ENCODE assay signal across 8 mouse cellular contexts in the genomic region with DNA sequence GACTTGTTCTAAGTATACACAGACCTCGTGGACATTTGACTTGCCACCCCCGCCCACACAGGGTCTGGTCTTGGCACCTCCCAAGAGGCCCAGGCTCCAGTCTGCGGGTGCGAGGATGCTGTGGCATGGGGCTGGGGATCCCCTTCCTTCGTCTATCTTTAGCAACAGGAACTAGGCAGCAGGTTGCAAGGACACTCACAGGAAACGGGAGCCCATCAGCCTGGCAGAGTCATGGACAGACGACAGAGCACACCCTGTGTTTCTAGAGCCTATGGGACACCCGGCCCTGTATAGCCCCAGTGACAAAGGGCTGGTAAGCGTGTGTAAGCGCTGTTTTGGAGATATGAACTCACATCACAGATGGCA. TPM values are rescaled to one million over a fixed set of nuclear protein-coding genes. Genes with fewer than 3 reads are reported as not detected.
A peak's percentile ranks its signal among the peaks of the same experiment; 100 is the strongest.
DNase-seq lines count a peak whose midpoint lies in the region; ATAC-seq and TF ChIP-seq lines count a peak whose summit lies in the region.

No protein-coding gene starts in this region.

- TF ChIP-seq EP300 in lung, postnatal 0 days (IDR thresholded peaks at IDR 0.05) = peak; percentile 40; the same call in 1 of the 2 replicates

- H3K4me1 ChIP-seq in embryonic facial prominence, embryonic 12.5 days = peaks cover 26% of the 10 kb centered on the region
- peaks cover 49% of the 10 kb centered on the region for H3K4me1 ChIP-seq in embryonic facial prominence, embryonic 10.5 days
- H3K4me1 ChIP-seq in heart, embryonic 12.5 days (replicated peaks) = peaks cover 82% of the 10 kb centered on the region
- H3K4me1 ChIP-seq in lung, postnatal 0 days (ENCODE audit: insufficient read depth, low read depth, low read length) = peaks cover 32% of the 10 kb centered on the region

- H3K27ac ChIP-seq in embryonic facial prominence, embryonic 12.5 days = peak overlapping the region; percentile 3; the same call in 1 of the 2 replicates
- no peak overlapping the region for H3K27ac ChIP-seq in embryonic facial prominence, embryonic 10.5 days (replicated peaks)
- peak overlapping the region; percentile 46; the same call in 1 of the 2 replicates for H3K27ac ChIP-seq in heart, embryonic 12.5 days (ENCODE audit: poor library complexity, severe bottlenecking)
- peak overlapping the region; percentile 69 for H3K27ac ChIP-seq in lung, postnatal 0 days (ENCODE audit: low read length)

- H3K36me3 ChIP-seq in embryonic facial prominence, embryonic 12.5 days = peaks cover 80% of the 10 kb centered on the region
- H3K36me3 ChIP-seq in embryonic facial prominence, embryonic 10.5 days (replicated peaks) = peaks cover 88% of the 10 kb centered on the region
- peaks cover 60% of the 10 kb centered on the region for H3K36me3 ChIP-seq in heart, embryonic 12.5 days
- H3K36me3 ChIP-seq in lung, postnatal 0 days (ENCODE audit: insufficient read depth, low read length) = peaks cover 28% of the 10 kb centered on the region

- no peak overlapping the region for H3K9ac ChIP-seq in embryonic facial prominence, embryonic 12.5 days
- no peak overlapping the region for H3K9ac ChIP-seq in heart, embryonic 12.5 days
- H3K9ac ChIP-seq in lung, postnatal 0 days (replicated peaks; ENCODE audit: low read depth) = no peak overlapping the region

- H3K4me3 ChIP-seq in embryonic facial prominence, embryonic 12.5 days = no peak overlapping the region
- no peak overlapping the region for H3K4me3 ChIP-seq in embryonic facial prominence, embryonic 10.5 days
- H3K4me3 ChIP-seq in heart, embryonic 12.5 days = no peak overlapping the region
- H3K4me3 ChIP-seq in lung, postnatal 0 days (ENCODE audit: low read depth, low read length) = no peak overlapping the region

- no peak overlapping the region for H3K4me2 ChIP-seq in embryonic facial prominence, embryonic 12.5 days (replicated peaks)
- no peak overlapping the region for H3K4me2 ChIP-seq in heart, embryonic 12.5 days
- no peak overlapping the region for H3K4me2 ChIP-seq in lung, postnatal 0 days (replicated peaks; ENCODE audit: low read depth, low read length)

- H3K9me3 ChIP-seq in embryonic facial prominence, embryonic 12.5 days = no peaks in the 10 kb centered on the region
- H3K9me3 ChIP-seq in embryonic facial prominence, embryonic 10.5 days = no peaks in the 10 kb centered on the region
- H3K9me3 ChIP-seq in heart, embryonic 12.5 days (replicated peaks) = no peaks in the 10 kb centered on the region
- H3K9me3 ChIP-seq in lung, postnatal 0 days (ENCODE audit: low read length) = no peaks in the 10 kb centered on the region

- DNase-seq in embryonic facial prominence, embryonic 10.5 days (ENCODE audit: low spot score) = no peak
- peak; percentile 71 to 76 for DNase-seq in B cell, adult 2 months
- DNase-seq in lung, postnatal 0 days (ENCODE audit: low spot score) = no peak
- no peak for DNase-seq in urinary bladder, postnatal 25 days (ENCODE audit: low spot score)
- DNase-seq in kidney, adult 18-20 months = no peak
- no peak for DNase-seq in cerebellum, adult 11-12 months

- H3K27me3 ChIP-seq in embryonic facial prominence, embryonic 12.5 days = no peaks in the 10 kb centered on the region
- H3K27me3 ChIP-seq in embryonic facial prominence, embryonic 10.5 days (replicated peaks; ENCODE audit: low read depth, poor library complexity, severe bottlenecking) = no peaks in the 10 kb centered on the region
- no peaks in the 10 kb centered on the region for H3K27me3 ChIP-seq in heart, embryonic 12.5 days (replicated peaks)
- no peaks in the 10 kb centered on the region for H3K27me3 ChIP-seq in lung, postnatal 0 days (replicated peaks; ENCODE audit: insufficient read depth, low read length)

- 81% methylated on average over 10 of the region's 10 CpGs for WGBS in embryonic facial prominence, embryonic 12.5 days
- WGBS in embryonic facial prominence, embryonic 10.5 days = 79% methylated on average over 10 of the region's 10 CpGs
- WGBS in heart, embryonic 12.5 days = 33% methylated on average over 10 of the region's 10 CpGs
- WGBS in lung, postnatal 0 days = 47% methylated on average over 10 of the region's 10 CpGs

- no peak for TF ChIP-seq CTCF in lung, postnatal 0 days (IDR thresholded peaks at IDR 0.05)

- ATAC-seq in embryonic facial prominence, embryonic 12.5 days (ENCODE audit: insufficient number of reproducible peaks, insufficient read depth, low FRiP score, low TSS enrichment) = no peak
- ATAC-seq in heart, embryonic 12.5 days (ENCODE audit: insufficient number of reproducible peaks, low FRiP score) = 0 out of 2 replicates have a peak, but pooled peaks have one; percentile 3
- peak; percentile 37 for ATAC-seq in lung, postnatal 0 days

RNA-seq across cellular contexts. Expression of a gene that starts 49.2 kb away (rescaled TPM):
- polyA plus RNA-seq in embryonic facial prominence, embryonic 12.5 days (2016; fragmentation: Nextera tagmentation; extraction: Ambion mirVana) = 27.7 and 28.6 TPM in 2 replicates
- polyA plus RNA-seq in embryonic facial prominence, embryonic 10.5 days (2016; fragmentation: Nextera tagmentation; extraction: Ambion mirVana) = 5.1 and 6.9 TPM in 2 replicates
- 1.2 and 1.6 TPM in 2 replicates for polyA plus RNA-seq in heart, embryonic 12.5 days (2016; fragmentation: Nextera tagmentation; extraction: Ambion mirVana)
- 15.6 and 17.1 TPM in 2 replicates for polyA plus RNA-seq in lung, postnatal 0 days (2015; fragmentation: Nextera tagmentation; extraction: Ambion mirVana)

Comparison
In these comparisons a context has a peak if more than half of its experiments do, and no peak if none do; other contexts are left out.
1. DNase-seq: peak in B cell, adult 2 months (2 of 2); none in embryonic facial prominence, embryonic 10.5 days (single experiment), lung, postnatal 0 days (single experiment), urinary bladder, postnatal 25 days (single experiment), kidney, adult 18-20 months (single experiment) and cerebellum, adult 11-12 months (single experiment).